Mouse (Mus musculus) liver, embryonic 15.5 days (tissue): ENCODE measurements at regions not wholly inside any gene's neighbourhood (a gene's known extent, or its start where the extent isn't known, plus 50 kb on each side); places are given as distances from the start of the nearest gene placed in this dataset.

Experiments used
- ATAC-seq: fragments of 200-750 bp; cut with Nextera tagmentation; 2 replicates; pipeline ENCODE4 v1.8.0; 2017; ENCODE audit warnings: moderate number of reproducible peaks, mild to moderate bottlenecking, moderate library complexity; ENCODE audit not compliant: insufficient read depth
- H3K27ac ChIP-seq: fragments of 300-500 bp; sonication (generic); replicated peaks from 2 replicates; pipeline ENCODE4 v1.5.1; 2015; ENCODE audit warnings: mild to moderate bottlenecking, inconsistent platforms
- H3K27me3 ChIP-seq: fragments of 300-500 bp; sonication (generic); 2 replicates; pipeline ENCODE4 v1.6.1; 2015; ENCODE audit warnings: mild to moderate bottlenecking, inconsistent platforms
- H3K36me3 ChIP-seq: fragments of 300-500 bp; sonication (generic); replicated peaks from 2 replicates; pipeline ENCODE4 v1.6.1; 2015; ENCODE audit warnings: moderate library complexity, mild to moderate bottlenecking, inconsistent platforms
- H3K4me1 ChIP-seq: fragments of 300-500 bp; sonication (generic); replicated peaks from 2 replicates; pipeline ENCODE4 v1.6.1; 2015; ENCODE audit warnings: inconsistent platforms
- H3K4me2 ChIP-seq: fragments of 300-500 bp; sonication (generic); 2 replicates; pipeline ENCODE4 v1.6.1; 2015; ENCODE audit warnings: moderate library complexity, mild to moderate bottlenecking, inconsistent platforms
- H3K4me3 ChIP-seq: fragments of 300-500 bp; sonication (generic); replicated peaks from 2 replicates; pipeline ENCODE4 v1.5.1; 2015; ENCODE audit warnings: mild to moderate bottlenecking, inconsistent platforms
- H3K9ac ChIP-seq: fragments of 300-500 bp; sonication (generic); 2 replicates; pipeline ENCODE4 v1.6.1; 2015; ENCODE audit warnings: moderate library complexity, mild to moderate bottlenecking, inconsistent platforms
- H3K9me3 ChIP-seq: fragments of 300-500 bp; sonication (generic); replicated peaks from 2 replicates; pipeline ENCODE4 v1.6.1; 2016; ENCODE audit warnings: inconsistent platforms
- WGBS: fragments of 180-500 bp; shearing (Covaris S2); methylation state at CpG from one replicate; pipeline ENCODE4 v1.1.7; 2015; ENCODE audit warnings: mixed read lengths; ENCODE audit not compliant: insufficient replicate concordance; 5-methylcytosine and 5-hydroxymethylcytosine counted together

- Histone ChIP-seq H3K4me1 (no peaks in the 10 kb centered on the region), H3K9me3 (no peaks in the 10 kb centered on the region), H3K27ac (no peak overlapping the region), H3K4me2 (no peak overlapping the region), H3K9ac (no peak overlapping the region), H3K4me3 (no peak overlapping the region), H3K36me3 (no peaks in the 10 kb centered on the region), H3K27me3 (no peaks in the 10 kb centered on the region)
- ATAC-seq = no peak
- 69% methylated on average over 17 of the region's 17 CpGs for WGBS
Observed at GRCm38 (mm10) chr16:87783561-87784304, 85.0 kb downstream of the Bach1 start.

- no peak for ATAC-seq
- H3K4me3 ChIP-seq = no peak overlapping the region
- 52% methylated on average over 13 of the region's 13 CpGs for whole genome bisulfite sequencing
Observed at GRCm38 (mm10) chr16:87784405-87784994, 85.8 kb downstream of the Bach1 start.

GRCm38 (mm10) chr16:87789539-87789938 is 90.8 kb downstream of the Bach1 start:
- no peaks in the 10 kb centered on the region for H3K4me1 ChIP-seq
- no peaks in the 10 kb centered on the region for H3K27me3 ChIP-seq
- WGBS = 66% methylated on average over 10 of the region's 10 CpGs
- H3K4me3 ChIP-seq = no peak overlapping the region
- H3K36me3 ChIP-seq = no peaks in the 10 kb centered on the region
- H3K9me3 ChIP-seq = no peaks in the 10 kb centered on the region
- no peak overlapping the region for H3K4me2 ChIP-seq
- no peak for ATAC-seq
- no peak overlapping the region for H3K27ac ChIP-seq
- H3K9ac ChIP-seq = no peak overlapping the region

More at GRCm38 (mm10) chr16:87784405-87784994, 85.8 kb downstream of the Bach1 start:
- Histone ChIP-seq H3K9ac (no peak overlapping the region), H3K4me2 (no peak overlapping the region), H3K36me3 (no peaks in the 10 kb centered on the region), H3K4me1 (no peaks in the 10 kb centered on the region), H3K27me3 (no peaks in the 10 kb centered on the region), H3K27ac (no peak overlapping the region), H3K9me3 (no peaks in the 10 kb centered on the region)

GRCm38 (mm10) chr16:87789957-87790356 is 91.2 kb downstream of the Bach1 start:
- Histone ChIP-seq H3K9ac (no peak overlapping the region), H3K4me3 (no peak overlapping the region), H3K27ac (no peak overlapping the region), H3K9me3 (no peaks in the 10 kb centered on the region), H3K4me1 (no peaks in the 10 kb centered on the region), H3K36me3 (no peaks in the 10 kb centered on the region), H3K4me2 (no peak overlapping the region), H3K27me3 (no peaks in the 10 kb centered on the region)
- 47% methylated on average over 6 of the region's 6 CpGs for WGBS
- ATAC-seq = no peak

GRCm38 (mm10) chr16:87796514-87797248 is 97.9 kb downstream of the Bach1 start:
- ATAC-seq = no peak
- Histone ChIP-seq H3K27me3 (no peaks in the 10 kb centered on the region), H3K4me1 (no peaks in the 10 kb centered on the region), H3K9me3 (no peaks in the 10 kb centered on the region), H3K4me3 (0 out of 2 replicates have a peak overlapping the region, but pooled peaks have one; percentile 10), H3K27ac (no peak overlapping the region), H3K9ac (no peak overlapping the region), H3K36me3 (no peaks in the 10 kb centered on the region), H3K4me2 (peak overlapping the region; percentile 54)
- WGBS = 10% methylated on average over 20 of the region's 20 CpGs

GRCm38 (mm10) chr16:87802317-87802716 is 103.6 kb downstream of the Bach1 start:
- H3K27ac ChIP-seq = no peak overlapping the region
- H3K4me3 ChIP-seq = no peak overlapping the region
- H3K9ac ChIP-seq = no peak overlapping the region
- H3K27me3 ChIP-seq = no peaks in the 10 kb centered on the region
- ATAC-seq = no peak
- no peaks in the 10 kb centered on the region for H3K4me1 ChIP-seq
- no peaks in the 10 kb centered on the region for H3K36me3 ChIP-seq
- WGBS = 65% methylated on average over 4 of the region's 4 CpGs
- H3K9me3 ChIP-seq = no peaks in the 10 kb centered on the region
- H3K4me2 ChIP-seq = no peak overlapping the region

- Histone ChIP-seq H3K9me3 (no peaks in the 10 kb centered on the region), H3K4me3 (no peak overlapping the region), H3K4me2 (no peak overlapping the region), H3K36me3 (no peaks in the 10 kb centered on the region), H3K4me1 (no peaks in the 10 kb centered on the region), H3K27me3 (no peaks in the 10 kb centered on the region), H3K9ac (no peak overlapping the region), H3K27ac (no peak overlapping the region)
- 74% methylated on average over 8 of the region's 8 CpGs for WGBS
- ATAC-seq = no peak
Observed at GRCm38 (mm10) chr16:87817590-87817989, 118.8 kb downstream of the Bach1 start.

- Histone ChIP-seq H3K27ac (no peak overlapping the region), H3K9me3 (no peaks in the 10 kb centered on the region), H3K4me1 (no peaks in the 10 kb centered on the region), H3K9ac (no peak overlapping the region), H3K4me3 (no peak overlapping the region), H3K4me2 (no peak overlapping the region), H3K36me3 (no peaks in the 10 kb centered on the region), H3K27me3 (no peaks in the 10 kb centered on the region)
- no peak for ATAC-seq
- 72% methylated on average over 7 of the region's 7 CpGs for WGBS
Observed at GRCm38 (mm10) chr16:87834296-87834695, 135.6 kb downstream of the Bach1 start.

- H3K4me3 ChIP-seq = no peak overlapping the region
- H3K9ac ChIP-seq = no peak overlapping the region
- no peak overlapping the region for H3K4me2 ChIP-seq
- no peak overlapping the region for H3K27ac ChIP-seq
- H3K4me1 ChIP-seq = no peaks in the 10 kb centered on the region
- no peaks in the 10 kb centered on the region for H3K27me3 ChIP-seq
- H3K36me3 ChIP-seq = no peaks in the 10 kb centered on the region
- H3K9me3 ChIP-seq = no peaks in the 10 kb centered on the region
- no peak for ATAC-seq
- WGBS = 14% methylated on average over 16 of the region's 16 CpGs
Observed at GRCm38 (mm10) chr16:87840949-87841546, 142.3 kb downstream of the Bach1 start.
